Comparison of ENCODE assay signal across 11 mouse cellular contexts in genomic region chr14:122472161-122472560, GRCm38 (mm10). TPM values are rescaled to one million over a fixed set of nuclear protein-coding genes. Genes with fewer than 3 reads are reported as not detected.
DNase-seq lines count a peak whose midpoint lies in the region; ATAC-seq and TF ChIP-seq lines count a peak whose summit lies in the region.
"Had no signal": no experiment of that assay in that cellular context is flagged by ENCODE, and none has a peak within 500 bp of the region (broad histone marks: within the 10 kb centered on the region; RNA-seq: fewer than 3 reads in every experiment).

No protein-coding gene starts in this region.

- peak overlapping the region; percentile 64 for H3K4me3 ChIP-seq in cerebellum, adult 2 months (replicated peaks; ENCODE audit: insufficient read depth, low read depth, low read length)
- H3K4me3 ChIP-seq in forebrain, embryonic 11.5 days (ENCODE audit: low read depth, low read length), result peak overlapping the region; percentile 84
- peak overlapping the region; percentile 88 for H3K4me3 ChIP-seq in limb, embryonic 10.5 days
- peak overlapping the region; percentile 58 for H3K4me3 ChIP-seq in neural tube, embryonic 13.5 days
- no peak overlapping the region for H3K4me3 ChIP-seq in intestine, embryonic 16.5 days (ENCODE audit: low read length)

- H3K9me3 ChIP-seq in forebrain, embryonic 11.5 days (ENCODE audit: control insufficient read depth, low read length), result no peaks in the 10 kb centered on the region
- H3K9me3 ChIP-seq in limb, embryonic 10.5 days (replicated peaks), result no peaks in the 10 kb centered on the region
- no peaks in the 10 kb centered on the region for H3K9me3 ChIP-seq in neural tube, embryonic 13.5 days
- H3K9me3 ChIP-seq in intestine, embryonic 16.5 days (ENCODE audit: control insufficient read depth, low read length), result no peaks in the 10 kb centered on the region

- ATAC-seq in cerebellum, adult (ENCODE audit: insufficient number of reproducible peaks, low FRiP score, low TSS enrichment), result no peak
- ATAC-seq in forebrain, embryonic 11.5 days (replicated peaks; ENCODE audit: low FRiP score), result no peak
- no peak for ATAC-seq in neural tube, embryonic 13.5 days (ENCODE audit: low read depth)
- ATAC-seq in inflammation-experienced regulatory T-cells, adult 6 months, result no peak
- ATAC-seq in intestine, embryonic 16.5 days, result no peak

- no peak for TF ChIP-seq POLR2A in cerebellum, adult 2 months (IDR thresholded peaks at IDR 0.05; ENCODE audit: borderline replicate concordance, insufficient read depth, low read length)

- WGBS in cerebellum, adult 2 months, result 4% methylated on average over 13 of the region's 13 CpGs
- under 1% methylated on average over 13 of the region's 13 CpGs for WGBS in forebrain, embryonic 11.5 days
- 0% methylated on average over 13 of the region's 13 CpGs for WGBS in limb, embryonic 10.5 days
- WGBS in neural tube, embryonic 13.5 days, result 4% methylated on average over 13 of the region's 13 CpGs
- WGBS in intestine, embryonic 16.5 days, result 3% methylated on average over 13 of the region's 13 CpGs

- H3K36me3 ChIP-seq in forebrain, embryonic 11.5 days (ENCODE audit: control insufficient read depth, insufficient read depth, low read length), result no peaks in the 10 kb centered on the region
- peaks cover 7% of the 10 kb centered on the region; the same call in 1 of the 2 replicates for H3K36me3 ChIP-seq in limb, embryonic 10.5 days
- H3K36me3 ChIP-seq in neural tube, embryonic 13.5 days, result no peaks in the 10 kb centered on the region
- H3K36me3 ChIP-seq in intestine, embryonic 16.5 days (ENCODE audit: control insufficient read depth, insufficient read depth, low read length), result no peaks in the 10 kb centered on the region

- H3K4me1 ChIP-seq in cerebellum, adult 2 months (ENCODE audit: control insufficient read depth, insufficient read depth, low read length), result peaks cover 5% of the 10 kb centered on the region; the same call in 1 of the 2 replicates
- peaks cover 12% of the 10 kb centered on the region; the same call in 1 of the 2 replicates for H3K4me1 ChIP-seq in forebrain, embryonic 11.5 days (replicated peaks; ENCODE audit: control insufficient read depth, insufficient read depth, low read length)
- H3K4me1 ChIP-seq in limb, embryonic 10.5 days, result peaks cover 81% of the 10 kb centered on the region
- peaks cover 33% of the 10 kb centered on the region for H3K4me1 ChIP-seq in neural tube, embryonic 13.5 days (replicated peaks)
- H3K4me1 ChIP-seq in intestine, embryonic 16.5 days (ENCODE audit: control insufficient read depth, insufficient read depth, low read length), result peaks cover 18% of the 10 kb centered on the region

- peak overlapping the region; percentile 55 for H3K4me2 ChIP-seq in forebrain, embryonic 11.5 days (ENCODE audit: low read depth, low read length, severe bottlenecking)
- H3K4me2 ChIP-seq in neural tube, embryonic 13.5 days, result peak overlapping the region; percentile 62
- no peak overlapping the region for H3K4me2 ChIP-seq in intestine, embryonic 16.5 days (ENCODE audit: low read depth, low read length)

- H3K27me3 ChIP-seq in cerebellum, adult 2 months (ENCODE audit: control insufficient read depth, insufficient read depth, low read length), result no peaks in the 10 kb centered on the region
- peaks cover 12% of the 10 kb centered on the region for H3K27me3 ChIP-seq in forebrain, embryonic 11.5 days (ENCODE audit: control insufficient read depth, insufficient read depth, low read length)
- peaks cover 91% of the 10 kb centered on the region for H3K27me3 ChIP-seq in limb, embryonic 10.5 days (ENCODE audit: low read depth, poor library complexity, severe bottlenecking)
- peaks cover 79% of the 10 kb centered on the region for H3K27me3 ChIP-seq in neural tube, embryonic 13.5 days
- H3K27me3 ChIP-seq in intestine, embryonic 16.5 days (replicated peaks; ENCODE audit: control insufficient read depth, insufficient read depth, low read length), result peaks cover 84% of the 10 kb centered on the region

- no peak for TF ChIP-seq CTCF in cerebellum, adult 2 months (IDR thresholded peaks at IDR 0.05; ENCODE audit: borderline replicate concordance, insufficient read depth, low read depth, low read length)

- peak overlapping the region; percentile 88 for H3K27ac ChIP-seq in cerebellum, adult 2 months (ENCODE audit: insufficient read depth, low read length)
- peak overlapping the region; percentile 99 for H3K27ac ChIP-seq in forebrain, embryonic 11.5 days (ENCODE audit: low read depth, low read length)
- H3K27ac ChIP-seq in limb, embryonic 10.5 days, result peak overlapping the region; percentile 97
- H3K27ac ChIP-seq in neural tube, embryonic 13.5 days (replicated peaks), result peak overlapping the region; percentile 75
- no peak overlapping the region for H3K27ac ChIP-seq in intestine, embryonic 16.5 days (ENCODE audit: low read length)

- H3K9ac ChIP-seq in forebrain, embryonic 11.5 days (ENCODE audit: low read length), result peak overlapping the region; percentile 68
- H3K9ac ChIP-seq in neural tube, embryonic 13.5 days, result peak overlapping the region; percentile 58; the same call in 1 of the 2 replicates
- H3K9ac ChIP-seq in intestine, embryonic 16.5 days (ENCODE audit: low read depth, low read length), result no peak overlapping the region

- DNase-seq in cerebellum, adult 2 months, result peak; percentile 54 to 69
- DNase-seq in forebrain, embryonic 11.5 days (ENCODE audit: low spot score), result peak; percentile 69
- peak; percentile 56 for DNase-seq in limb, embryonic 10.5 days (ENCODE audit: low spot score)
- no peak for DNase-seq in thymus, postnatal 4 days
- DNase-seq: layer of hippocampus, adult 9-11 months; lung, adult 18-20 months had no signal

RNA-seq across cellular contexts. Expression of gene Zic2, which starts 3.1 kb away (rescaled TPM):
- polyA plus RNA-seq in cerebellum, adult 2 months (2012; rRNA removed), result 157 and 186 TPM in 2 replicates
- polyA plus RNA-seq in forebrain, embryonic 11.5 days (2014; fragmentation: Nextera tagmentation; extraction: Ambion mirVana), result 10.3 and 11.4 TPM in 2 replicates
- 5.0 and 5.1 TPM in 2 replicates for polyA plus RNA-seq in limb, embryonic 10.5 days (2016; fragmentation: Nextera tagmentation; extraction: Ambion mirVana)
- polyA plus RNA-seq in neural tube, embryonic 13.5 days (2015; fragmentation: Nextera tagmentation; extraction: Ambion mirVana), result 8.2 and 10.2 TPM in 2 replicates
- not detected for polyA plus RNA-seq in inflammation-experienced regulatory T-cells, adult 6 months (2017; shearing (Covaris generic))
- not detected in 2 replicates for polyA plus RNA-seq in intestine, embryonic 16.5 days (2015; fragmentation: Nextera tagmentation; extraction: Ambion mirVana)
- polyA plus RNA-seq: heart, embryonic 16.5 days had no signal

RNA-seq across cellular contexts. Expression of gene Zic5, which starts 6.7 kb away (rescaled TPM):
- 27.5 and 30.4 TPM in 2 replicates for polyA plus RNA-seq in cerebellum, adult 2 months (2012; rRNA removed)
- polyA plus RNA-seq in forebrain, embryonic 11.5 days (2014; fragmentation: Nextera tagmentation; extraction: Ambion mirVana), result 28.6 and 30.0 TPM in 2 replicates
- polyA plus RNA-seq in limb, embryonic 10.5 days (2016; fragmentation: Nextera tagmentation; extraction: Ambion mirVana), result 13.8 and 14.9 TPM in 2 replicates
- polyA plus RNA-seq in neural tube, embryonic 13.5 days (2015; fragmentation: Nextera tagmentation; extraction: Ambion mirVana), result 8.4 and 8.6 TPM in 2 replicates
- polyA plus RNA-seq in inflammation-experienced regulatory T-cells, adult 6 months (2017; shearing (Covaris generic)), result under 1 TPM in 1 of 3 experiments, not detected in 2; 0.27 TPM
- not detected in 2 replicates for polyA plus RNA-seq in intestine, embryonic 16.5 days (2015; fragmentation: Nextera tagmentation; extraction: Ambion mirVana)
- polyA plus RNA-seq: heart, embryonic 16.5 days had no signal

RNA-seq across cellular contexts. Expression of gene Gm10837, which starts 18.2 kb away (rescaled TPM):
- 2.7 TPM in 2 replicates for polyA plus RNA-seq in cerebellum, adult 2 months (2012; rRNA removed)
- 0.29 and 0.48 TPM in 2 replicates for polyA plus RNA-seq in forebrain, embryonic 11.5 days (2014; fragmentation: Nextera tagmentation; extraction: Ambion mirVana)
- not detected in 2 replicates for polyA plus RNA-seq in limb, embryonic 10.5 days (2016; fragmentation: Nextera tagmentation; extraction: Ambion mirVana)
- polyA plus RNA-seq in neural tube, embryonic 13.5 days (2015; fragmentation: Nextera tagmentation; extraction: Ambion mirVana), result 0.19 and 0.29 TPM in 2 replicates
- under 1 TPM in 1 of 3 experiments, not detected in 2; 0.36 TPM for polyA plus RNA-seq in inflammation-experienced regulatory T-cells, adult 6 months (2017; shearing (Covaris generic))
- not detected in 2 replicates for polyA plus RNA-seq in intestine, embryonic 16.5 days (2015; fragmentation: Nextera tagmentation; extraction: Ambion mirVana)
- polyA plus RNA-seq: heart, embryonic 16.5 days had no signal

RNA-seq across cellular contexts. Expression of gene Gm5089, which starts 21.2 kb away (rescaled TPM):
- 0.49 TPM in 2 replicates for polyA plus RNA-seq in cerebellum, adult 2 months (2012; rRNA removed)
- 1.7 and 2.4 TPM in 2 replicates for polyA plus RNA-seq in forebrain, embryonic 11.5 days (2014; fragmentation: Nextera tagmentation; extraction: Ambion mirVana)
- polyA plus RNA-seq in limb, embryonic 10.5 days (2016; fragmentation: Nextera tagmentation; extraction: Ambion mirVana), result 0.36 and 0.56 TPM in 2 replicates
- polyA plus RNA-seq in neural tube, embryonic 13.5 days (2015; fragmentation: Nextera tagmentation; extraction: Ambion mirVana), result 0.46 and 0.62 TPM in 2 replicates
- polyA plus RNA-seq in inflammation-experienced regulatory T-cells, adult 6 months (2017; shearing (Covaris generic)), result not detected
- not detected in 2 replicates for polyA plus RNA-seq in intestine, embryonic 16.5 days (2015; fragmentation: Nextera tagmentation; extraction: Ambion mirVana)
- polyA plus RNA-seq: heart, embryonic 16.5 days had no signal

Comparison
In these comparisons a context has a peak if more than half of its experiments do, and no peak if none do; other contexts are left out.
1. RNA of gene Zic2, which starts 3.1 kb away (polyA plus RNA-seq): 157 to 186 TPM in cerebellum, adult 2 months; 10.3 to 11.4 TPM in forebrain, embryonic 11.5 days, 8.2 to 10.2 TPM in neural tube, embryonic 13.5 days, 5.0 to 5.1 TPM in limb, embryonic 10.5 days, not detected in inflammation-experienced regulatory T-cells, adult 6 months and not detected in intestine, embryonic 16.5 days; every median in the first group is over 10 times any median in the second.